Mouse (Mus musculus) MEL (cell line): ENCODE measurements around the gene Gyg. TPM values are rescaled to one million over a fixed set of nuclear protein-coding genes. Genes with fewer than 3 reads are reported as not detected.

Experiments used
- DNase-seq: peaks from one replicate; pipeline ENCODE4 v3.0.0; 2011; ENCODE audit warnings: low read depth, low spot score
- H3K27ac ChIP-seq: 2 replicates; pipeline ENCODE4 v1.5.1; 2012; ENCODE audit warnings: low read depth, mild to moderate bottlenecking, control low read depth, low read length, moderate library complexity; ENCODE audit not compliant: control insufficient read depth
- H3K27me3 ChIP-seq, 2 experiments: fragments of 150-350 bp in 1 of 2; sonication (generic) in 1 of 2; 2 replicates each; pipeline ENCODE4 v1.6.1; 2012; ENCODE audit warnings: low read length in 2 of 2, mild to moderate bottlenecking in 2 of 2, improper control_type of control experiment in 1 of 2, moderate library complexity in 1 of 2; ENCODE audit not compliant: insufficient read depth in 2 of 2, control insufficient read depth in 1 of 2
- H3K36me3 ChIP-seq, 2 experiments: 2 replicates each; pipeline ENCODE4 v1.6.1; 2012 to 2014; ENCODE audit warnings: low read length in 2 of 2, improper control_type of control experiment in 1 of 2, inconsistent platforms in 1 of 2, mild to moderate bottlenecking in 1 of 2; ENCODE audit not compliant: insufficient read depth in 2 of 2, control insufficient read depth in 1 of 2
- H3K4me1 ChIP-seq, 2 experiments: fragments of 150-350 bp in 1 of 2; sonication (generic) in 1 of 2; 2 replicates each; pipeline ENCODE4 v1.6.1; 2012; ENCODE audit warnings: low read length in 2 of 2, improper control_type of control experiment in 1 of 2, mild to moderate bottlenecking in 1 of 2; ENCODE audit not compliant: insufficient read depth in 2 of 2, control insufficient read depth in 1 of 2
- H3K4me3 ChIP-seq, 2 experiments: fragments of 150-350 bp in 1 of 2; sonication (generic) in 1 of 2; 2 replicates each; pipeline ENCODE4 v1.5.1; 2012; ENCODE audit warnings: low read depth in 2 of 2, low read length in 2 of 2, mild to moderate bottlenecking in 2 of 2, moderate library complexity in 2 of 2, control low read depth in 1 of 2, improper control_type of control experiment in 1 of 2; ENCODE audit not compliant: control insufficient read depth in 1 of 2, insufficient read depth in 1 of 2
- H3K79me2 ChIP-seq: 2 replicates; pipeline ENCODE4 v1.6.1; 2012; ENCODE audit warnings: mild to moderate bottlenecking, low read length, moderate library complexity; ENCODE audit not compliant: control insufficient read depth, poor library complexity, insufficient read depth
- H3K9ac ChIP-seq: 2 replicates; pipeline ENCODE4 v1.6.1; 2012; ENCODE audit warnings: low read depth, mild to moderate bottlenecking, control low read depth, low read length, moderate library complexity; ENCODE audit not compliant: control insufficient read depth, poor library complexity, severe bottlenecking
- H3K9me3 ChIP-seq: fragments of 150-350 bp; sonication (generic); replicated peaks from 2 replicates; pipeline ENCODE4 v1.6.1; 2012; ENCODE audit warnings: mild to moderate bottlenecking, low read length, improper control_type of control experiment, moderate library complexity; ENCODE audit not compliant: insufficient read depth
- CHD1 ChIP-seq: IDR thresholded peaks from 2 replicates; pipeline ENCODE4 v1.6.1; 2012; ENCODE audit warnings: low read depth, mild to moderate bottlenecking, inconsistent platforms, low read length, improper control_type of control experiment
- CTCF ChIP-seq, 3 experiments: IDR thresholded peaks in 2 of 3; conservative IDR thresholded peaks in 1 of 3; 2 replicates each; pipeline ENCODE4 v1.5.1; 2011 to 2012; ENCODE audit warnings: low read length in 3 of 3, low read depth in 2 of 3, mild to moderate bottlenecking in 2 of 3, improper control_type of control experiment in 1 of 3, inconsistent platforms in 1 of 3, mixed read lengths in 1 of 3, moderate library complexity in 1 of 3; ENCODE audit not compliant: control insufficient read depth in 1 of 3, insufficient read depth in 1 of 3, poor library complexity in 1 of 3, severe bottlenecking in 1 of 3
- E2F4 ChIP-seq: IDR thresholded peaks from 2 replicates; pipeline ENCODE4 v1.6.1; 2011; ENCODE audit warnings: low read depth, low read length, improper control_type of control experiment, borderline replicate concordance
- ELF1 ChIP-seq: IDR thresholded peaks from 2 replicates; pipeline ENCODE4 v1.6.1; 2014; ENCODE audit warnings: low read depth, mild to moderate bottlenecking, inconsistent platforms, low read length, improper control_type of control experiment, moderate library complexity
- GABPA ChIP-seq: IDR thresholded peaks from 2 replicates; pipeline ENCODE4 v1.6.1; 2012; ENCODE audit warnings: low read depth, mild to moderate bottlenecking, inconsistent platforms, low read length, improper control_type of control experiment, moderate library complexity
- HCFC1 ChIP-seq: IDR thresholded peaks from 2 replicates; pipeline ENCODE4 v1.6.1; 2012; ENCODE audit warnings: low read depth, mild to moderate bottlenecking, inconsistent platforms, low read length, improper control_type of control experiment, moderate library complexity
- KAT2A ChIP-seq: conservative IDR thresholded peaks from 2 replicates; pipeline ENCODE4 v1.6.1; 2012; ENCODE audit warnings: low read depth, low read length, improper control_type of control experiment, inconsistent platforms
- MXI1 ChIP-seq: IDR thresholded peaks from 2 replicates; pipeline ENCODE4 v1.6.1; 2011; ENCODE audit warnings: mild to moderate bottlenecking, low read depth, low read length, improper control_type of control experiment
- MYB ChIP-seq: IDR thresholded peaks from 2 replicates; pipeline ENCODE4 v1.6.1; 2011; ENCODE audit warnings: mild to moderate bottlenecking, low read depth, low read length, improper control_type of control experiment
- MYC ChIP-seq: IDR thresholded peaks from 2 replicates; pipeline ENCODE4 v1.6.1; 2011; ENCODE audit warnings: low read depth, mild to moderate bottlenecking, low read length, improper control_type of control experiment, moderate library complexity
- NELFE ChIP-seq: IDR thresholded peaks from 2 replicates; pipeline ENCODE4 v1.6.1; 2011; ENCODE audit warnings: low read depth, low read length, improper control_type of control experiment
- POLR2A ChIP-seq, 2 experiments: IDR thresholded peaks; 2 replicates each; pipeline ENCODE4 v1.6.1; 2011 to 2012; ENCODE audit warnings: low read length in 2 of 2, mild to moderate bottlenecking in 2 of 2, control low read depth in 1 of 2, improper control_type of control experiment in 1 of 2, low read depth in 1 of 2, moderate library complexity in 1 of 2; ENCODE audit not compliant: control insufficient read depth in 1 of 2, insufficient read depth in 1 of 2, poor library complexity in 1 of 2
- POLR2AphosphoS2 ChIP-seq: IDR thresholded peaks from 2 replicates; pipeline ENCODE4 v1.6.1; 2011; ENCODE audit warnings: low read length, improper control_type of control experiment
- POLR2AphosphoS5 ChIP-seq: IDR thresholded peaks from 2 replicates; pipeline ENCODE4 v1.6.1; 2012; ENCODE audit warnings: low read depth, borderline replicate concordance, mild to moderate bottlenecking, inconsistent platforms, low read length, moderate library complexity, mixed read lengths
- RAD21 ChIP-seq: IDR thresholded peaks from 2 replicates; pipeline ENCODE4 v1.6.1; 2011; ENCODE audit warnings: mild to moderate bottlenecking, low read depth, low read length, improper control_type of control experiment
- SIN3A ChIP-seq: IDR thresholded peaks from 2 replicates; pipeline ENCODE4 v1.6.1; 2012; ENCODE audit warnings: low read length, improper control_type of control experiment, inconsistent platforms
- SMC3 ChIP-seq: IDR thresholded peaks from 2 replicates; pipeline ENCODE4 v1.6.1; 2011; ENCODE audit warnings: low read depth, low read length, improper control_type of control experiment
- TCF12 ChIP-seq: IDR thresholded peaks from 2 replicates; pipeline ENCODE4 v1.6.1; 2014; ENCODE audit warnings: low read depth, mild to moderate bottlenecking, inconsistent platforms, low read length, improper control_type of control experiment, moderate library complexity
- UBTF ChIP-seq: IDR thresholded peaks from 2 replicates; pipeline ENCODE4 v1.6.1; 2012; ENCODE audit warnings: low read depth, mild to moderate bottlenecking, inconsistent platforms, low read length, improper control_type of control experiment, moderate library complexity, borderline replicate concordance; ENCODE audit not compliant: insufficient read depth
- USF1 ChIP-seq: IDR thresholded peaks from 2 replicates; pipeline ENCODE4 v1.6.1; 2014; ENCODE audit warnings: low read depth, mild to moderate bottlenecking, inconsistent platforms, low read length, improper control_type of control experiment, moderate library complexity
- USF2 ChIP-seq, 2 experiments: IDR thresholded peaks; 2 replicates each; pipeline ENCODE4 v1.6.1; 2011 to 2012; ENCODE audit warnings: improper control_type of control experiment in 2 of 2, low read length in 2 of 2, borderline replicate concordance in 1 of 2, inconsistent platforms in 1 of 2, low read depth in 1 of 2, mild to moderate bottlenecking in 1 of 2; ENCODE audit not compliant: insufficient read depth in 1 of 2
- ZMIZ1 ChIP-seq: IDR thresholded peaks from 2 replicates; pipeline ENCODE4 v1.6.1; 2012; ENCODE audit warnings: low read depth, mild to moderate bottlenecking, inconsistent platforms, low read length, improper control_type of control experiment, moderate library complexity
- ZNF384 ChIP-seq: IDR thresholded peaks from 2 replicates; pipeline ENCODE4 v1.6.1; 2012; ENCODE audit warnings: low read depth, mild to moderate bottlenecking, inconsistent platforms, low read length, improper control_type of control experiment
- polyA plus RNA-seq, 2 experiments: library from polyadenylated mRNA; stranded (reverse) in 1 of 2; unstranded in 1 of 2; fragments of >175 nt in 1 of 2; fragments of >200 nt in 1 of 2; gene quantifications; 2 replicates each; pipeline versions ENCODE4 v1.2.1 to v1.2.4; 2012; ENCODE audit warnings: low replicate concordance in 2 of 2, low read depth in 1 of 2; ENCODE audit not compliant: insufficient read length in 2 of 2, insufficient read depth in 1 of 2, missing spikeins in 1 of 2
- total RNA-seq: library from RNA; depleted of rRNA; stranded (reverse); fragments of 300-350 nt; gene quantifications from 2 replicates; pipeline ENCODE4 v1.2.3, GENCODE M21; 2012

Gene Gyg
- total and polyA plus RNA-seq, 3 experiments: 23.8 to 207 (median 41.0) TPM

DNA sequence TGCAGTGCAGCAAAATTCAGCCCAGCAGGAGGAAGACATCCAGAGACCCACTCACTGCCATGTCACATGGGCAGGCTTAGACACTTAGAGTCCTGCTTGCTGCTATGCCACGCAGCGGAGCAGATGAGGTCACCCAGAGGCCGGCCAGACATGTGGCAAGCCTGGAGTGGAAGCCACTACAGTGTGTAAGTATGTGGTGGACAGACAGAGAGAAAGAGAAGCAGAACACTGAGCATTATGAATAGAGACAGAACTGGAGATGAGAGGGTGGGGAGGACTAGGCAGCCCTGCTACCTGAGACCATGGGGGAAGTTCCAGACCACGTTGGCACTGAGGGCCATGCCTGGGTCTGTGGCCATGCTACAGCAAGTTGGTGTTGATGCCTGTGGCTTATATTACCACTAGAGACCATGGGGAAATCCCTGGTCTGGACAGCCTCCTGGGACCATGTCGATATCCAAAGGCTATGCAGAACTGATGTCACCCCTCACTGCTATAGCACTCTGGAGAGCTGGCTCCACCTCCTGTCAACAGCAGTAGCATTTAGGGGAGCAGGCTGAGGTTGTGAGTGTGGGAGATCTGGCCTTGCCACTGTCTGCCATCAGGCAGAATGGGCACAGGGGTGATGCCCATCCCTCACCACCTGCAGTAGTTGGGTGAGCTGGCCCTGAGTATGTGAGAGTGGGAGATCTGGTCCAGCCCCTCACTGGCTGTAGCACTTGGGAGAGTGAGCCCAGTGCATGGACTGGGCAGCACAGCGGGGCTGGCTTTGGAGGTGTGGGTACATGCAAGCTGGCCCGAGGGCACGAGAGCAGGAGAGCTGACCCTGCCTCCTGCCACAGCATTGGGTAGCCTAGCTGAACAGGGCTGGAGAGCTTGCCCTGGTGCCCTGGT is 24.4 kb downstream of the Gyg start:
- no peaks in the 10 kb centered on the region for H3K79me2 ChIP-seq
- H3K4me3 ChIP-seq: no peak overlapping the region
- no peaks in the 10 kb centered on the region for H3K9me3 ChIP-seq
- no peak for DNase-seq
- H3K36me3 ChIP-seq: peaks cover 0 to 2% of the 10 kb centered on the region in 2 experiments; a peak in 1 of 4 replicates
- TF ChIP-seq POLR2AphosphoS2 (no peak), MYC (no peak), ZNF384 (no peak), POLR2AphosphoS5 (no peak), MYB (no peak), KAT2A (no peak)
- TF ChIP-seq, all 39 proteins: peak for 0
- Histone ChIP-seq H3K27me3 (no peaks in the 10 kb centered on the region), H3K9ac (no peak overlapping the region), H3K27ac (no peak overlapping the region), H3K4me1 (no peaks in the 10 kb centered on the region)

DNA sequence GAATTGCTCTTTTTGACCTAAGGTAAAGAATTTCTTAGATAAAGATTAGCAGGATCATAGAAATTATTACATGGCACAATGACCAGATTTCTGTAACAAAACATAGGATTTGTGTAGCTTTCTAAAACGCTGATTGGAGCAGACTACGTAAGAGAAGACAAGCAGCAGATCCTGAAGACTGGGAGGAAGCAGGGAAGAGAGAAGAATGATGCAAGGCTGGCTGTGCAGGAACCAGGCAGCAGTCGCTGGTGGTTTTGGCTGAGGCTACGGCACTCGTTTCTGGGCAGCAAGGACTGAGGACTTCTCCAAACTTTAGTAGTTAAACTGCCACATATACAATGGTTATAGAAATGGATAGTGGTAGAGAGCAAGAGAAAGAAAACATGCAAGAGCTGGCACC is 25.6 kb downstream of the Gyg start:
- H3K4me1 ChIP-seq: no peaks in the 10 kb centered on the region
- no peak overlapping the region for H3K4me3 ChIP-seq
- H3K9me3 ChIP-seq: no peaks in the 10 kb centered on the region
- no peaks in the 10 kb centered on the region for H3K27me3 ChIP-seq
- no peak overlapping the region for H3K27ac ChIP-seq
- no peaks in the 10 kb centered on the region for H3K79me2 ChIP-seq
- DNase-seq: no peak
- no peak overlapping the region for H3K9ac ChIP-seq
- TF ChIP-seq TCF12 (no peak), E2F4 (no peak), USF2 (IDR thresholded peaks at IDR 0.05; ENCODE audit: borderline replicate concordance in 1 of 2, insufficient read depth in 1 of 2, low read depth in 1 of 2, low read length in 2 of 2) (no peak), USF1 (no peak), HCFC1 (no peak), ELF1 (no peak), SIN3A (no peak), MXI1 (no peak), POLR2AphosphoS2 (no peak), CHD1 (no peak), RAD21 (no peak), SMC3 (no peak), CTCF (IDR thresholded peaks at IDR 0.05 in 2 of 3, conservative IDR thresholded peaks at IDR 0.05 in 1 of 3; ENCODE audit: control insufficient read depth in 1 of 3, insufficient read depth in 1 of 3, low read depth in 2 of 3, low read length in 3 of 3, poor library complexity in 1 of 3, severe bottlenecking in 1 of 3) (no peak), POLR2A (IDR thresholded peaks at IDR 0.05; ENCODE audit: control insufficient read depth in 1 of 2, insufficient read depth in 1 of 2, low read depth in 1 of 2, low read length in 2 of 2, poor library complexity in 1 of 2) (no peak), ZMIZ1 (no peak), GABPA (no peak), NELFE (no peak), UBTF (no peak), KAT2A (no peak)
- peaks cover 0 to 2% of the 10 kb centered on the region in 2 experiments; a peak in 1 of 4 replicates for H3K36me3 ChIP-seq
